Mouse (Mus musculus) forebrain, embryonic 16.5 days (tissue): ENCODE data around the gene Sirt5. TPM values are rescaled to one million over a fixed set of nuclear protein-coding genes. Genes with fewer than 3 reads are reported as not detected.

ENCODE experiments used
- ATAC-seq: fragments of 200-750 bp; cut with Nextera tagmentation; 2 replicates; pipeline ENCODE4 v1.8.0; 2017; ENCODE audit warnings: mild to moderate bottlenecking, moderate library complexity
- H3K27ac ChIP-seq: fragments of 300-500 bp; sonication (generic); 2 replicates; pipeline ENCODE4 v1.5.1; 2014; ENCODE audit warnings: low read length, control low read depth
- H3K27me3 ChIP-seq: fragments of 300-500 bp; sonication (generic); replicated peaks from 2 replicates; pipeline ENCODE4 v1.6.1; 2014; ENCODE audit warnings: low read length; ENCODE audit not compliant: control insufficient read depth, insufficient read depth
- H3K36me3 ChIP-seq: fragments of 300-500 bp; sonication (generic); 2 replicates; pipeline ENCODE4 v1.6.1; 2014; ENCODE audit not compliant: control insufficient read depth, insufficient read depth
- H3K4me1 ChIP-seq: fragments of 300-500 bp; sonication (generic); replicated peaks from 2 replicates; pipeline ENCODE4 v1.6.1; 2014; ENCODE audit warnings: low read length; ENCODE audit not compliant: control insufficient read depth, insufficient read depth
- H3K4me2 ChIP-seq: fragments of 300-500 bp; sonication (generic); 2 replicates; pipeline ENCODE4 v1.6.1; 2014; ENCODE audit warnings: mild to moderate bottlenecking, low read length, control low read depth
- H3K4me3 ChIP-seq: fragments of 300-500 bp; sonication (generic); replicated peaks from 2 replicates; pipeline ENCODE4 v1.5.1; 2014; ENCODE audit warnings: mild to moderate bottlenecking, low read length, control low read depth
- H3K9ac ChIP-seq: fragments of 300-500 bp; sonication (generic); replicated peaks from 2 replicates; pipeline ENCODE4 v1.6.1; 2014; ENCODE audit warnings: low read depth, low read length, control low read depth
- H3K9me3 ChIP-seq: fragments of 300-500 bp; sonication (generic); 2 replicates; pipeline ENCODE4 v1.6.1; 2016; ENCODE audit warnings: low read length; ENCODE audit not compliant: control insufficient read depth
- WGBS: fragments of 180-500 bp; shearing (Covaris S2); extraction: QIAGEN DNeasy Blood & Tissue Kit; methylation state at CpG from one replicate; pipeline ENCODE4 v1.1.7; 2014; 5-methylcytosine and 5-hydroxymethylcytosine counted together
- polyA plus RNA-seq: library from polyadenylated mRNA; unstranded; fragments of >200 nt; fragmentation: Nextera tagmentation; extraction: Ambion mirVana; gene quantifications from 2 replicates; pipeline ENCODE4 v1.2.1, GENCODE M21; 2015

Sirt5 gene
- polyA plus RNA-seq, 1 experiment from 2014 or later, result 38.7 TPM

DNA sequence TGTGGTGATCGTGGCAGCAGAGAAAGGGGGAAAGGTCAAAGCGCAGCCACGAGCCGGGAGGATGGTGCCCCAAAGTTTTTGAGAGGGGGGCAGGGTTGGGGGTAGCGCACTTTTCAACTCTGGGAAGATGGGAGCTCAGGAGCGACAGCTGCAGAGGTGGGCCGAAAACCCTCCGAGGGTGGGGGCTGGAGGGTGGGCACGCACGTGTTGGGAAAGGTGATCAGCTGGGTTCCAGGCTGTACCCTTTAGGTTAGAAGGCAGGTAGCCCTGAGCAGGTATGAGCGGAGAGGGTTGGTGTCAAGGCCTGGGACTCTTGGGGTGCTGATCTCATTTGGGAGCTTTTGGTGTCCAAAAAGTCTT is 509 bp downstream of the Sirt5 start:
- Histone ChIP-seq H3K4me2 (peak overlapping the region; percentile 63), H3K36me3 (peaks cover 2% of the 10 kb centered on the region; the same call in 1 of the 2 replicates), H3K4me3 (peak overlapping the region; percentile 66), H3K4me1 (peaks cover 9% of the 10 kb centered on the region), H3K27ac (peak overlapping the region; percentile 75), H3K27me3 (no peaks in the 10 kb centered on the region), H3K9me3 (no peaks in the 10 kb centered on the region), H3K9ac (peak overlapping the region; percentile 82)
- 11% methylated on average over 11 of the region's 11 CpGs for WGBS
- peak; percentile 32 for ATAC-seq

DNA sequence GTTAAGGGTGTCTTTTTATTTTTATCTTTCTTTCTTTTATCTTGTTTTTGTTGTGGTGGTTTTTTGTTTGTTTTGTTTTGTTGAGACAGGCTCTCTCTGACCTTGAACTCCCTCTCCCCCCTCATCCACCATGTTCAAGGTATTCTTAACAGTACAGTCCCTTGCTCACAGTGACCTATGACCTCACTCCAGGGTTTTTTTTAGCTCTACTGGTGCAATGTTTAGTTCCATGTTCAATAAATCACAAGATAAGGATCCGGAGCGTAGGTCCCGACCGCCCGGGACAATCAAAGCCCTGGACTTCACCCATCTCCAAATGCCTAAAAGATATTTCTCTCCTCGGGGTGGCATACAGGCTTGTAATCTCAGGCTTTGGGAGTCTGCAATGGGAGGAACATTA is 4.8 kb downstream of the Sirt5 start:
- Histone ChIP-seq H3K4me2 (no peak overlapping the region), H3K27me3 (no peaks in the 10 kb centered on the region), H3K27ac (no peak overlapping the region), H3K4me3 (no peak overlapping the region), H3K36me3 (peaks cover 23% of the 10 kb centered on the region), H3K9me3 (no peaks in the 10 kb centered on the region), H3K9ac (no peak overlapping the region), H3K4me1 (peaks cover 6% of the 10 kb centered on the region)
- no peak for ATAC-seq
- whole genome bisulfite sequencing, result 95% methylated on average over 6 of the region's 6 CpGs

DNA sequence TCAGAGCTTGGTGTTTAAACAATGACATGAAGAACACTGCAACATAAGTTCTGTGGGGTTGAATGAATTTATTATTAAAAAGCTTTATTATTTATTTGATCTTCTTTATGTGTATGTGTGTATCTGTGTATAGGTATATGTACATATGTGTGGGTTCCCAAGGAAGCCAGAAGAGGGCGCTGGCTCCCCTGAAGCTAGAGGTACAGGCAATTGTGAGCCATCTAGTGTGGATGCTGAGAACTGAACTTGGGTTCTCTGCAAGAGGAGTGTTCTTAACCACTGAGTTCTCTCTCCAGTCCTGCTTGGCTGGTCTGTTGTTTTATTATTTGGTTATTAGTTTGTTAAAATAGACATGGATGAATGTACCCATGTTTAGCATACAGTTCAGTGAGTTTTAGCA is 7.6 kb downstream of the Sirt5 start:
- Histone ChIP-seq H3K4me1 (no peaks in the 10 kb centered on the region), H3K4me3 (no peak overlapping the region), H3K36me3 (peaks cover 30% of the 10 kb centered on the region), H3K27me3 (no peaks in the 10 kb centered on the region), H3K27ac (no peak overlapping the region), H3K9me3 (no peaks in the 10 kb centered on the region), H3K9ac (no peak overlapping the region), H3K4me2 (no peak overlapping the region)
- 88% methylated on average over 1 of the region's 1 CpGs for WGBS
- ATAC-seq, result no peak

DNA sequence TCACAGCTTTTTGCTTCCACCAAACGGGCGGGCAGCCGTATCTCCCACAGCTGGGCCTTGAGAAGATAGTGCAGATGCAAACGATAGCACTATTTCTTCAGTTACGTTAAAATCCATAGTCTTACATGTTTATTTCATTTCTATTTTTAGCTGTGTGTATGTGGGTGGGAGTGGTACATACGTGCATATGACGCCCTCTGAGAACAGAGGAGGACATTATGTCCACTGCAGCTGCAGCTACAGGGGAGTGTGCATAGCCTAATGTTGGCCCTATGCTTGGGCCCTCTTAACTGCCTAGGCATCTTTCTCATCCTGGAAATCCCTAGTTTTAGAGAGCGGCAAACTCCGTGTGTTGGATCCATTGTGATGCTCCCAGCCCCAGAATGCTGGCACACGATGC is 8.9 kb downstream of the Sirt5 start:
- Histone ChIP-seq H3K36me3 (peaks cover 30% of the 10 kb centered on the region), H3K4me1 (no peaks in the 10 kb centered on the region), H3K27ac (no peak overlapping the region), H3K4me3 (no peak overlapping the region), H3K4me2 (no peak overlapping the region), H3K27me3 (no peaks in the 10 kb centered on the region), H3K9ac (no peak overlapping the region), H3K9me3 (no peaks in the 10 kb centered on the region)
- whole genome bisulfite sequencing, result 84% methylated on average over 10 of the region's 10 CpGs
- ATAC-seq, result no peak

DNA sequence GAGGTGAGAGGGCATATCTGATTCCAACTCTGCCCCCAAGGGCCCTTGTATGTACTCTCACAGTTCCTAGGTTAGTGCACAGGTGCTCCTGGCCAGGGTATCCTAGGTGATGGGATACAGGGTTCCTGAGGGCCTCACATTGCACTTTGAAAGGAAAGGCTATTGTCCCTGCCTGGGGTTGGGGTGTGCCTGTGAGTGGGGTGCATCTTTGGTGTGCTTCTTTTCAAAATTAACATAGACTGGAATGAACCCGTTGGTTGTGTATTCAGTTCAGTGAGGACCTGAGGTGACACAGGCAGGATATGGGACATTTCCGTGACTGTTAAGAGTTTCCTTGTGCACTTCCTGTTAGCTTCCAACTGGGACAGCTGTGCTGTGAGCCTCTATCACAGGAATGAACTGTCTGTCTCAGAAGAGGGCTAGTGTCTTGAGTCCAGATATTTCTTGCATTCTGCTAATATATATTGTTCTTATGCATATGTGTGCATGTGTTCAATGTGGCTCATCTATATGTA is 9.7 kb downstream of the Sirt5 start:
- WGBS, result 75% methylated on average over 2 of the region's 2 CpGs

DNA sequence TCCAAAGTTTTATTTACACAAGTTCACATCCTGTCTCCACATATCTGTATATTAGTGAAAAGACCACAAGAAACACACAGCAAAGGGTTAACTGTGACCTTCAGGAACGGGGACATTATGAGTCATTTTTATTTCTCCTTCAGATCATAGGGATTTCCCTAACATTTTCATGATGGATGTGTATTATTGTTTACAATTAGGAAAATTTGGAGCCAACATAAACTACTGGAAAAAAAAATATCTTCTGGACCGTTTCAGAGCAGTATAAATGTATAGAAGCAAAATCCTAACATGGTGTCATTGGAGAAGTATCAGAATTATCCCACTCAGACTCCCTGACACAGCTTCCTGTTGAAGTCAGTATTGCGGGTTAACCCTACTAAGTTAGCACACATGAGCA is 14.7 kb downstream of the Sirt5 start:
- H3K4me2 ChIP-seq, result no peak overlapping the region
- H3K27ac ChIP-seq, result no peak overlapping the region
- H3K4me1 ChIP-seq, result no peaks in the 10 kb centered on the region
- no peak for ATAC-seq
- H3K36me3 ChIP-seq, result peaks cover 7% of the 10 kb centered on the region
- WGBS, result 90% methylated on average over 3 of the region's 3 CpGs
- H3K9ac ChIP-seq, result no peak overlapping the region
- H3K27me3 ChIP-seq, result no peaks in the 10 kb centered on the region
- no peaks in the 10 kb centered on the region for H3K9me3 ChIP-seq
- no peak overlapping the region for H3K4me3 ChIP-seq

More for the DNA sequence above, 9.7 kb downstream of the Sirt5 start:
- Histone ChIP-seq H3K36me3 (peaks cover 30% of the 10 kb centered on the region), H3K4me3 (no peak overlapping the region), H3K4me1 (no peaks in the 10 kb centered on the region), H3K9ac (no peak overlapping the region), H3K4me2 (no peak overlapping the region), H3K27me3 (no peaks in the 10 kb centered on the region), H3K27ac (no peak overlapping the region), H3K9me3 (no peaks in the 10 kb centered on the region)
- ATAC-seq, result no peak

DNA sequence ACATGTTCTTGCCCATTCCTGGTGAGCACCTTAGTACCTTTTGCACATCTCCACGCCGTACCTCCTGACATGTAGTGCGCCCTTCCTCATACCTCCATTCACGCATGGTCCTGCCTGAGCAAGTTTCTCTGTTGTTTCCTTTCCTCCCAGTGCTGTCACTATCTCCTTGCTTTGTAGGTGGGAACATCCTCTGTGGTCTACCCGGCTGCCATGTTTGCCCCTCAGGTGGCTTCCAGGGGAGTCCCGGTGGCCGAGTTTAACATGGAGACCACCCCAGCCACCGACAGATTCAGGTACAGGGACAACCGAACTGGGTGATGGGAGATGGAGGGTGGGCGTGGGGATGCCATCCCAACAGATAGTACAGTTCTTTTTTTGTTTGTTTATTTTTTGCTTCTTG is 20.0 kb downstream of the Sirt5 start:
- WGBS, result 98% methylated on average over 10 of the region's 10 CpGs
- no peaks in the 10 kb centered on the region for H3K9me3 ChIP-seq
- no peak for ATAC-seq
- no peaks in the 10 kb centered on the region for H3K27me3 ChIP-seq
- no peaks in the 10 kb centered on the region for H3K4me1 ChIP-seq
- H3K9ac ChIP-seq, result no peak overlapping the region
- no peak overlapping the region for H3K4me3 ChIP-seq
- H3K27ac ChIP-seq, result no peak overlapping the region
- H3K4me2 ChIP-seq, result no peak overlapping the region
- no peaks in the 10 kb centered on the region; the same call in 1 of the 2 replicates for H3K36me3 ChIP-seq

DNA sequence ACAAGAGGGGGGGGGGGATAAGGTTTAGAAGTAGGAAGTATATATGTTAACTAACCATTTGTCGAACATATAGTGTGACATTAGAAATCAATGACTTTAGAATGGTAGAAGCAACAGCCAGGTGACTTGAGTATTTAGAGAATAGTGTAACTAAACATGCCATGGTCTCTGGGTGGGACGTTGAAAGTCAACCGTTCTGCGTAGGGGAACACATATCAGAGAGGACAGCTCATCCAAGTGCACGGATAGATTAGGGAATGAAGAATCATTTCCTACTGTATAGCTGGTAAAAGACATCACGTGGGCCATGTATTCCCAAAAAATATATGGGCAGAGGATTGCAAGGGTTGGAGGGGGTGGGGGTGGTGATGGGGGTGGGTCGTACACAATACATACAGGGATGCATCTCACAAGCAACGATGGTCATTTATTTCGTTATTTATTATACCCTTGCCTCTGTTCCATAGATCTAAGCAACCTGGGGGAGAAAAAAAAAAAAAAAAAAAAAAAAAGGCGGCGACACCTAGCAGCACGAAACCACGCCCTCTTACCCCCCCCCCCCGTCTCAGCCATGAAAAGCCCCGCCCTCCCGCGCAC is 32.5 kb downstream of the Sirt5 start:
- Histone ChIP-seq H3K4me3 (peak overlapping the region; percentile 90), H3K27ac (no peak overlapping the region), H3K36me3 (peaks cover 14% of the 10 kb centered on the region), H3K9me3 (no peaks in the 10 kb centered on the region), H3K9ac (no peak overlapping the region; the same call in 1 of the 2 replicates), H3K27me3 (no peaks in the 10 kb centered on the region), H3K4me2 (peak overlapping the region; percentile 86), H3K4me1 (peaks cover 13% of the 10 kb centered on the region)
- 74% methylated on average over 9 of the region's 17 CpGs for WGBS
- ATAC-seq, result no peak; the same call in 1 of the 2 replicates

DNA sequence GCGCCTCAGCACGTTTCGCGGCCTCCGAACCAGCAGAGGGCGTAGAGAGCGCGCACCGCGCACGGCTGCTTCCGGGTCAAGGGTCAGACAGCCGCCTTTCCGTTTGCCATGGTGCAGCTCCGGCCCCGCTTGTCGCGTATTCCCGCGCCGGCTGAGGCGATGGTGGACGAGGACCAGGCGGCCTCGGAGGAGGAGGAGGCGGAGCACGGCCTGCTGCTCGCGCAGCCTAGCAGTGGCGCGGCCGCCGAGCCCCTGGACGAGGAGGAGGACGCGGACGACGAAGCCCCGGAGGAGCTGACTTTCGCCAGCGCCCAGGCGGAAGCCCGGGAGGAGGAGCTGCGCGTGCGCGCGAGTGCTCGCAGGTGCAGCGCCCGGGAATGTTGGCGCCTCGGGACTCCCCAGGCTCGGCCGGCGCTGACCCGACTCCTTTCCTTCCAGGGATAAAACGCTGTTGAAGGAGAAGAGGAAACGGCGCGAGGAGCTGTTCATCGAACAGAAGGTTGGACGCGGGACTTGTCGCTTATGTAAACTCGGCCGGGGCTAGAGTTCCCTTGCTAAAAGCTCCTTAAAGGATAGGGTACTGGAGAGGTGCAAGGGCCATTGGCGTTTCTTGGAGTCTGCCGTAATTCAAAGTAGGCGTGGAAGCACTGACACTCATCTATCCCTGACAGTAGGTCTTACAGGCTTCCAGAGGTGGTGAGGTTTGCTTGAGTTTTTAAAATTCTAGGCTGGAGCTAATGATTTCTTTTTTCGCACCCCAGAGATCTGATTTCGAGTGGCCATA is 33.2 kb downstream of the Sirt5 start, which contains the start of gene Nol7:
TSS of gene Nol7 (plus strand) at position 94 of the 784 bp plus-strand sequence.
- Histone ChIP-seq H3K27me3 (no peaks in the 10 kb centered on the region), H3K9ac (peak within 1 kb of the TSS; percentile 92), H3K4me2 (peak within 1 kb of the TSS; percentile 86), H3K4me1 (peaks cover 13% of the 10 kb centered on the region), H3K27ac (peak within 1 kb of the TSS; percentile 97), H3K36me3 (peaks cover 19% of the 10 kb centered on the region), H3K4me3 (peak within 1 kb of the TSS; percentile 90), H3K9me3 (no peaks in the 10 kb centered on the region)
- ATAC-seq, result peak; percentile 92
- WGBS, result 1% methylated on average over 62 of the region's 72 CpGs
